Mouse (Mus musculus): ENCODE results near the gene Iqcj. TPM values are rescaled to one million over a fixed set of nuclear protein-coding genes. Genes with fewer than 3 reads are reported as not detected.

Iqcj gene
- not detected in 2 replicates for total RNA-seq (2015)
- total RNA-seq (2017), result not detected in 2 replicates

GRCm38 (mm10) chr3:67892026-67892705, at the start of gene Iqcj, which contains the start of gene Iqschfp:
Iqcj (plus strand) TSS chr3:67892220.
Iqschfp (plus strand) TSS chr3:67892232.
- ATAC-seq (replicated peaks; ENCODE audit: poor library complexity), result no peak

GRCm38 (mm10) chr3:67852397-67852796, 39.6 kb upstream of the Iqcj start:
- ATAC-seq (replicated peaks; ENCODE audit: poor library complexity), result no peak

GRCm38 (mm10) chr3:67861524-67861923, 30.5 kb upstream of the Iqcj start:
- ATAC-seq (replicated peaks; ENCODE audit: poor library complexity), result no peak

- no peak for ATAC-seq (replicated peaks; ENCODE audit: poor library complexity)
These were observed 24.5 kb upstream of the Iqcj start for GRCm38 (mm10) chr3:67867420-67868065.

GRCm38 (mm10) chr3:67869424-67869823, 22.6 kb upstream of the Iqcj start:
- no peak for ATAC-seq (replicated peaks; ENCODE audit: poor library complexity)

- ATAC-seq (replicated peaks; ENCODE audit: poor library complexity), result no peak
These were observed 14.8 kb upstream of the Iqcj start for GRCm38 (mm10) chr3:67877253-67877652.

GRCm38 (mm10) chr3:67884335-67884734, 7.7 kb upstream of the Iqcj start:
- ATAC-seq (replicated peaks; ENCODE audit: poor library complexity), result no peak

- ATAC-seq (replicated peaks; ENCODE audit: poor library complexity), result no peak
These were observed 5.8 kb upstream of the Iqcj start for GRCm38 (mm10) chr3:67886176-67886575.

- no peak for ATAC-seq (replicated peaks; ENCODE audit: poor library complexity)
These were observed 4.8 kb upstream of the Iqcj start for GRCm38 (mm10) chr3:67887251-67887650.

- no peak for ATAC-seq (replicated peaks; ENCODE audit: poor library complexity)
These were observed 748 bp downstream of the Iqcj start for GRCm38 (mm10) chr3:67892768-67893167.

- ATAC-seq (replicated peaks; ENCODE audit: poor library complexity), result no peak
These were observed 10.5 kb downstream of the Iqcj start for GRCm38 (mm10) chr3:67902517-67902916.

GRCm38 (mm10) chr3:67908586-67908985, 16.6 kb downstream of the Iqcj start:
- no peak for ATAC-seq (replicated peaks; ENCODE audit: poor library complexity)

GRCm38 (mm10) chr3:67918098-67918497, 26.1 kb downstream of the Iqcj start:
- ATAC-seq (replicated peaks; ENCODE audit: poor library complexity), result no peak

- no peak for ATAC-seq (replicated peaks; ENCODE audit: poor library complexity)
These were observed 26.7 kb downstream of the Iqcj start for GRCm38 (mm10) chr3:67918634-67919259.

GRCm38 (mm10) chr3:67923095-67923494, 31.1 kb downstream of the Iqcj start:
- ATAC-seq (replicated peaks; ENCODE audit: poor library complexity), result no peak

- ATAC-seq (replicated peaks; ENCODE audit: poor library complexity), result no peak
These were observed 33.4 kb downstream of the Iqcj start for GRCm38 (mm10) chr3:67925453-67925852.

GRCm38 (mm10) chr3:67930424-67931133, 38.6 kb downstream of the Iqcj start:
- no peak for ATAC-seq (replicated peaks; ENCODE audit: poor library complexity)

- no peak for ATAC-seq (replicated peaks; ENCODE audit: poor library complexity)
These were observed 39.2 kb downstream of the Iqcj start for GRCm38 (mm10) chr3:67931181-67931580.

GRCm38 (mm10) chr3:67931914-67932313, 39.9 kb downstream of the Iqcj start:
- no peak for ATAC-seq (replicated peaks; ENCODE audit: poor library complexity)

- ATAC-seq (replicated peaks; ENCODE audit: poor library complexity), result no peak
These were observed 43.8 kb downstream of the Iqcj start for GRCm38 (mm10) chr3:67935829-67936228.

- no peak for ATAC-seq (replicated peaks; ENCODE audit: poor library complexity)
These were observed 55.0 kb downstream of the Iqcj start for GRCm38 (mm10) chr3:67947000-67947399.
